Mouse (Mus musculus) gastrocnemius, adult 2 months (tissue): ENCODE results near the gene Rps6ka2. TPM values are rescaled to one million over a fixed set of nuclear protein-coding genes. Genes with fewer than 3 reads are reported as not detected.
A peak's percentile ranks its signal among the peaks of the same experiment; 100 is the strongest.

Experiments used
- DNase-seq: peaks from one replicate; pipeline ENCODE4 v3.0.0; 2022
- H3K27ac ChIP-seq: fragments of 200-600 bp; 2 replicates; pipeline ENCODE4 v1.8.1; 2022; ENCODE audit warnings: mild to moderate bottlenecking
- H3K4me3 ChIP-seq: fragments of 200-600 bp; 2 replicates; pipeline ENCODE4 v1.8.1; 2022; ENCODE audit warnings: mild to moderate bottlenecking, moderate library complexity
- CTCF ChIP-seq: fragments of 200-600 bp; IDR thresholded peaks from 2 replicates; pipeline ENCODE4 v1.8.1; 2022; ENCODE audit warnings: antibody characterized with exemption, mild to moderate bottlenecking, moderate library complexity
- intact Hi-C: fragments of 180-260 bp; cut with DNase I; formaldehyde crosslinking; loops from one replicate; pipeline ENCODE4 v1.15.1; 2025
- total RNA-seq, 2 experiments: library from RNA; stranded (reverse); gene quantifications; 2 replicates each; pipeline ENCODE4 v1.2.3; 2021

The Rps6ka2 gene
- total RNA-seq, 2 experiments from 2014 or later = 86.7 to 120 TPM

- intact Hi-C loops = no loop called here
- DNase-seq = peak; percentile 4
- no peak overlapping the region for H3K4me3 ChIP-seq
- TF ChIP-seq CTCF = no peak
- no peak overlapping the region for H3K27ac ChIP-seq
Observed at GRCm38 (mm10) chr17:7269151-7269806, 99.4 kb downstream of the Rps6ka2 start.

DNA sequence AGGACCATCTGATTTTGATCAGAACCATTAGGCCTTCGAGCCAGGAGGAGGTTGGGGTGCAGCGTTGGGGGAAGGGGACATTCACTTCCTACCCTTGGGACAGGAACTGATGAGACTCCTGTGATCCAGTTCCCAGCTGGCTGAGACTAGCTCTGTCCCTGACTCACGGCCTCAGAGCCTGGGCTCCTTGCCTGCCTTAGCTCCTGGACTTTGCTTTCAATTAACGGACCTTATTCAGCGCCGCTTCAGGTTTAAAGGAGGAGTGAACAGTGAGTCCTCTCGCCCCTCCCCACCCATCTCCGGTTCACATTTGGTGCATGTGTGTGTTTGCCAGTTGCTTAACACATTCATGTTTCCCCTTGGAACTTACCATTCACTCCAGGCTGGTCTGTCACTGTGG is 100.6 kb downstream of the Rps6ka2 start:
- peak overlapping the region; percentile 53 for H3K27ac ChIP-seq
- H3K4me3 ChIP-seq = no peak overlapping the region
- intact Hi-C loops = loop anchor here (10.0 kb wide), 1 partner anchor 126 kb away; no protein-coding TSS in a partner anchor
- TF ChIP-seq CTCF = no peak
- peak; percentile 65 for DNase-seq

DNA sequence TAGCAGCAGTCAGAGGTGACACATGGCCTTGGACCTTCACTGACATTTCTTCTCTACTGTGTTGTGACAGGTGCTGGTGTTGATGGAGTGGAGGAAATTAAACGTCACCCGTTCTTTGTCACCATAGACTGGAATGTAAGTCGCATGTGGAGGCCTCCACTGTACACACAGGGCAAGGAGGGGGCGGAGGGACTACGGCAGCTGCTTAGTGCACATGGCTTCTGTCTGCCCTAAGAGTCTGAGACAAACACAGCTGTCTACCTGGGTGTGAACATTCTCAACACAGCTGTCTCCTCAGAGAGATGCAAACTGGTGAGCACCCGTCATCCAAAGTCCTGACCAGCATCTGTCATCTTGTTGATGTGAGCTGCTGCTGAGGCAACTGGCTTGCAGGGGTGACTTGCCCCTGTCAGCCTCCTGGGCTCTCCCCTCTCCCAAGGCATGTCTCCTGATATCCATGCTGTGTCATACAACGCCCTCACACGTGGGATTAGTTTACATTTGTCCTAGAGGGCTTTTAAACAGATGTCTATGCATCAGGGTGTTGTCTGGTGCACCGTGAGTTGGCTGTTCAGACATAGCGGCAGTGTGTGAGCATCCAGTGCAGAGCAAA is 101.7 kb downstream of the Rps6ka2 start:
- intact Hi-C loops = loop anchor here (10.0 kb wide), 1 partner anchor 127 kb away; no protein-coding TSS in a partner anchor
- no peak overlapping the region for H3K4me3 ChIP-seq
- no peak for DNase-seq
- peak overlapping the region; percentile 53; the same call in 1 of the 2 replicates for H3K27ac ChIP-seq
- TF ChIP-seq CTCF = no peak

DNA sequence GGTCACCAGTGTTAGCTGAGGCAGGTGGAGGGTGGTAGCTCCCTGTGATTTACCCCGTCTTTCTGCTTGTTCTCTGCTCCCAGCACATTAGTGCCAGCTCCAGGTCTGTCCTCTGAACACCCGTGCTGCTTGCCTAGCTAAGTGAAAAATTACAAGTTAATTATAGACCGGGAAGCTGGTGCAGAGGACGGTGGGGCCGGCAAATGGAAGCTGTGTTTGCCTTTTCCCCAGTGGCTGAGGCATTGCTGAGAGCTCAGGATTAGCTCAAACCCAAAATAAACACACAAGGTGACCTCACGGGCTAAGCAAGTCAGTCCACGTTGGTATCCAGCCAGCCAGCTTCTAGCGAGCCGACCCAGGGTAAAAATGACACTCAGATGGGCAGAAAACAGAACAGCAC is 103.1 kb downstream of the Rps6ka2 start:
- no peak for TF ChIP-seq CTCF
- intact Hi-C loops = loop anchor here (10.0 kb wide), 1 partner anchor 128 kb away; no protein-coding TSS in a partner anchor
- Histone ChIP-seq H3K4me3 (peak overlapping the region; percentile 25), H3K27ac (peak overlapping the region; percentile 87)
- DNase-seq = peak; percentile 75

DNA sequence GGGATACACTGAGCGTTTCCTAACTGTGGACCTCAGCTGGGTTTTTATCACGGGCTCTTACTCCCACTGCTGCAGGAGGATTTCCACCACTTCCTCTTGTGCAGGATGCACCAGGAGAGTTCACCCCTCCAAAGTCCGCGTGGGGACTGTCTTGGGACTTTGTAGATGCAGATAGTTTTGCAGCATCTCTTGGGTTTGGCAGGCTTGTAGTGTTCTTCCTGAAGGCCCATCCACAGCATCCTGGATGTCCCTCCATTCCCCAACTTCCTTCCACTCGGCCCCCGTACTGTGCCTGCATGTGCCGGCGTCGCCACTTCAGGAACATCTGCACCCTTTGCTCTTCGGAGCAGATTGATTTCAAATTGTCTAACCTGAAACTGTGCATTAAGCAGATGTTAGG is 103.9 kb downstream of the Rps6ka2 start:
- no peak for DNase-seq
- H3K4me3 ChIP-seq = no peak overlapping the region; the same call in 1 of the 2 replicates
- TF ChIP-seq CTCF = no peak
- H3K27ac ChIP-seq = peak overlapping the region; percentile 87
- intact Hi-C loops = loop anchor here (10.0 kb wide), 1 partner anchor 129 kb away; no protein-coding TSS in a partner anchor

GRCm38 (mm10) chr17:7278702-7279242 is 108.9 kb downstream of the Rps6ka2 start:
- DNase-seq = no peak
- Histone ChIP-seq H3K27ac (no peak overlapping the region), H3K4me3 (no peak overlapping the region)
- intact Hi-C loops = loop anchor here (10.0 kb wide), 1 partner anchor 134 kb away; no protein-coding TSS in a partner anchor
- TF ChIP-seq CTCF = no peak

DNA sequence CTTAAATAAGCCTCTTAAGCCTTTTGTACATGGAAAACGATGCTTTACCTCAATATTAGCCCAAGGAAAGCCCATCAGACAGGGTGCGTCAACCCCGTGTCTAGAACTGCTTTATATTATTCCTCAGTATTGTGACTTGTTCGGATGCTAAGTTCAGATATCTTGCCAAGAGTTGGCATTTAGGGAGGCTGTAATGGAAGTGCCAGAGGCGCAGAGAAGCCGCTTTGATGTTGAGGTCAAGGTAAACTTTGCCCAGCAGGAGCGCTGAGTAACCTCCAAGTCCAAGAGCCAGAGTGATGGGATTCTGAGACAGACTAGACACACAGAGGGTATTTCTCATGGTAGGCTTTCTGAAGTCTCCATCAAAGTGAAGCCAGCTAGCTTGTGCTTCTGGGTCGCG is 109.3 kb downstream of the Rps6ka2 start:
- intact Hi-C loops = loop anchor here (10.0 kb wide), 1 partner anchor 134 kb away; no protein-coding TSS in a partner anchor
- DNase-seq = peak; percentile 10
- Histone ChIP-seq H3K4me3 (no peak overlapping the region), H3K27ac (no peak overlapping the region)
- TF ChIP-seq CTCF = no peak

DNA sequence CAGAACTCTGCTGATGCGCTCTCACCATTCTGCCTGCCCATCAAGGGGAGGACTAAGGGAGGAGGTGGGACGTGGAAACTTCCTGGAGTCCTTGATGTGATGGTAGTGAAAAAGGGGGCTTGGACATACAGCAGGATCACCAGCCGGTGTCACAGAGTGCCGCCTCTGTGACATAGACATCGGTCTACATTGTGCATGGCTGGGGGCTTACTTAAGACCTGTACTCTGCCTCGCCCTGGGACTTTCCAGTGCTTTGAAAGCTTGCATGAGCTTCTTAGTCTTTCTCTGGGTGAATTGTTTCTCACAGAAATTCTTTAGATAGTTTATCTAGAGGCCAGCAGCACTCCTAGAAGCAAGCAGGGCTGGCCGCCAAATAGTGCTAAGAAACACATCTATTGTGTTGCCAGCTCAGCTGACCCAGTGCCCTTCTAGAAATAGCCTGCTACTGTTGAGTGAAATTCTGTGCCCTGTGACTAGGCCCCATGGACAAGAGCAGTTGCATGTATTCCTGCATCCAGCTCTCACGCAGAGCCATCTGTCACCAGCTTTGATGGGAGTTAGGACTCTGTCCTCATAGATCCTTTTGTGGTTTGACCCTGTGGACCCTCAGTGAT is 114.5 kb downstream of the Rps6ka2 start:
- peak; percentile 64 for DNase-seq
- no peak for TF ChIP-seq CTCF

GRCm38 (mm10) chr17:7285292-7285691 is 115.4 kb downstream of the Rps6ka2 start:
- peak; percentile 8 for DNase-seq
- no peak overlapping the region for H3K4me3 ChIP-seq
- intact Hi-C loops = no loop called here
- peak overlapping the region; percentile 61; the same call in 1 of the 2 replicates for H3K27ac ChIP-seq
- TF ChIP-seq CTCF = no peak

More for the DNA sequence above, 114.5 kb downstream of the Rps6ka2 start:
- intact Hi-C loops = no loop called here
- Histone ChIP-seq H3K4me3 (no peak overlapping the region), H3K27ac (peak overlapping the region; percentile 61)

DNA sequence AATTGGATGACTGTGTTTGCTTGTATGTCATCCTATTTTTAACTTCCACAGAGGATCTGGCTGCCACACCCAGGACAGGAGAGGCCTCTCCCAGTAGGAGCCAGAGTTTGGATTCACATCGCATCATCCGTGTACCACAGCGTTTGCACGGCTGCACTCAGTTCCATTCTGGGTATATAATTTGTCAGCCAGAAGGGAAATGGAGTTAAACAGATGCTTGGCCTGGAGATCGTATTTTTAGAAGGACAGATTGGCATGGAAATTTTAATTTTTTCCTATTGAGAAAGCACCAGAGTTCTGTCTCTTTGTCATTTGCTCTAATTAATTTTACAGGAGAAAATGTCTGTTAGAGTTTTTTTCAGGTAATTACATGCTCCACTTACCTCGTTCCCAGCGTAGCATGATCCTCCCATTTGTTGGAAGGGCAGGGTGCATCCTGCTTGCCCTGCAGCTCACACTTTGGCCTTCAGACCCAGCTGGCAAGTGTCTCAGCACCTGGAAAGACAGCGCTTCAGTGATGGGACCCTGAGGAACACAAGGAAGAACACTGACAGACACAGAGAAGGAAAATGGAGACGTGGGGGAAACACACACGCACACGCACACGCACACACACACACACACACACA is 116.6 kb downstream of the Rps6ka2 start:
- no peak overlapping the region; the same call in 1 of the 2 replicates for H3K27ac ChIP-seq
- no peak for TF ChIP-seq CTCF

GRCm38 (mm10) chr17:7292012-7292684 is 122.2 kb downstream of the Rps6ka2 start:
- DNase-seq = no peak
- intact Hi-C loops = no loop called here
- no peak overlapping the region for H3K4me3 ChIP-seq
- TF ChIP-seq CTCF = no peak
- no peak overlapping the region for H3K27ac ChIP-seq

More for the DNA sequence above, 116.6 kb downstream of the Rps6ka2 start:
- intact Hi-C loops = no loop called here
- no peak for DNase-seq
- H3K4me3 ChIP-seq = no peak overlapping the region
